Mouse (Mus musculus) heart, adult 11 months (tissue): Measurements from ENCODE around the gene Glis2.

ENCODE experiments used
- DNase-seq: peaks from one replicate; pipeline ENCODE4 v3.0.0; 2022

Gene Glis2

GRCm38 (mm10) chr16:4583807-4584206 is 10.7 kb upstream of the Glis2 start:
- no peak for DNase-seq

- DNase-seq = no peak
Measured at GRCm38 (mm10) chr16:4584438-4584837, 10.1 kb upstream of the Glis2 start.

DNA sequence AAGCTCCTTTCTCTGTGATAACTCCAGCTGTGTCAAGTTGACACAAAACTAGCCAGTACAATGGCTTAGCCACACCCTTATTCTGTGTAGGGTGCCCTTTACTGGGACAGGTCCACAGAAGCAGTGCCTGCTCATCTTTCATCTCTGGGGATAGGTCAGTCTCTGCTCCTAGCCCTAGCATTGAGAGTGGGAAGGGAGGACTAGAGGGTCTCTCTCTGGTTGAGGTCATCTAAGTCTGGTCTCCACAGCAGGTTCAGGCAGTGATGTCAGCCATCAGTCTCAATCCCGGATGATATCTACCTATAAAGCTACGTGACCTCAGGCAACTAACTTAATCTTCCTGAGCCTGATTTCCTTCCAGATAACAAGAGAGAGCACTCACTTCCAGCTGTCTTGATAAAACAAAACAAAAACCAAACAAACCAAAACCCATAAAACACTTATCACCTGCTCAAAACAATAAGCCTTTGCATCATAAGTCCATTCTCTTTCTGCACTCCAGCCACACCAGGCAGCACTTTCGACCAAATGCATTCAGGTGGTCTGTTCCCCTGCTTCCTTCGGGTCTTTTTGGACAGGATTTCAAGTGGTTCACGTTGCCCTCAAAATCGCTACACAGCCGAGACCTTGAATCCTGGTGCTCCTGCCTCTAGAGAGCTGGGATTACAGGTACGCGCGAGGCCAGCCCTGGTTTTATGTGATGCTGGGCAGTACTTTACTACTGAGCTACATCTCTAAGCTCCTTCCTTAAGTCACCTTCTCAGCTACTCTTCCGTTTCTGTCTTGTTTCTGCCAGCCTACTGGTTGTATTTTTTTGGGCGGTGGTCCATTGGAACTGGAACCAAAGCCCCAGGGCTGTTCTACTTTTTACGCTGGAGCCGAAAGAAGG is 8.6 kb upstream of the Glis2 start:
- no peak for DNase-seq

DNA sequence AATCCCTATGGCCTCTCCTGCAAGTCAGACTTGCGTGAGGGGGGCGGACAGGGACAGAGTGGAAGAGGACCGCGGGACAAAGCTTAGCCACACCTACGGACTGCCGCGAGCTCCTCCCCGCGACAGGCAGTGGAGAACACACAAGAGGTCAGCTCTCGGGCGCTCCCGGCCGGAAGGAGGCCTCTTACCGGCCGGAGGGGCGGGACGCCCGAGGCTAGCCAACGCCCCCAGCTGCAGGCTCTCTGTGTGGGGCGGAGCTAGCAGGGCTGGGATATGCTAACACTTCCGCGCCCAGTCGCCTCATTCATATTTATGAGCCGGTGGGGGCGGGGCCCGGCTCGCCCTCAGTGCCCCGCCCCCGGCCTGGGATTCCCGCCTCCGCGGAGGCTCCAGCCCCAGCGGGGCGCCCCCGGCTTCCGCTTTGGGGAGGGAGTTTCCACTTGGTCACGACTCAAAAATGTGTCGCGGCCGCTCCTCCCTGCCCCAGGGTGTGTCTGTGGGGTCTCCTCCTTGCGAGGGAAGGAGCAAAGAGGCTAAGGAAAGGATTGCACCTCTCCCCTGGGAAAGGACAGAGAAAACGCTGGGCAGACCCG is 7.9 kb upstream of the Glis2 start:
- peak; percentile 100 for DNase-seq

DNA sequence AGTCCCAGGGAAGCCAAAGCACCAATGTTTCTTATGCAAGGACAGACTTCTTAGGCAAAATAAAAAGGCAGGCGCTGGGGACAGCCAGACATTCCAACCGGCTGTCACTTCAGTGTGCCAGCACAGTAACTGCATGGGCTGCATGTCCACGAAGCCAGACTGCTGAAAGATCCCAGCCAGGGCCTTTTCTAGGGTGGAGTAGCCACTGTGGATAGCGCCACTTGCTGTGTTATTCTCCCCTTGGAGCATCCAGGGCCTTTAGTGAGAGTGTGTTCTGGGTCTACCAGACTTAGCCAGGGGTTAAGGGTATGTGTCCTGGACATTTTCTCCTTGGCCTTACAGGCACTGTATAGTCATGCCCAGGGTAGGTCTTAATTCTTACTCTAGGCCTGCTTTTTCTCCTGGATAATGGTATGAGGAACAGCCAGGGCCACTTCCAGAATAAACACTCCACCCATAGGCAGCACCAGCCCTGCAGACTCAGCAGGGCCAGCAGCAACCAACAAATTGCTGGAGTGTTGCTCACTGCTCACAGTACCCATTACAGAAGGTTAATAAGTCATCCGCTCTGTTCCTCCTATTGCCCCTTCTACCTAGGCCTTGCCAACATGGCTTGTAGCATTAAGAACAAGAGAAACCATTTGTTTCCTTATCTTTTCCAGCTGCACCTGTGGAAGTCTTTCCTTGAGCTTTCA is 6.8 kb upstream of the Glis2 start:
- peak; percentile 95 for DNase-seq

DNA sequence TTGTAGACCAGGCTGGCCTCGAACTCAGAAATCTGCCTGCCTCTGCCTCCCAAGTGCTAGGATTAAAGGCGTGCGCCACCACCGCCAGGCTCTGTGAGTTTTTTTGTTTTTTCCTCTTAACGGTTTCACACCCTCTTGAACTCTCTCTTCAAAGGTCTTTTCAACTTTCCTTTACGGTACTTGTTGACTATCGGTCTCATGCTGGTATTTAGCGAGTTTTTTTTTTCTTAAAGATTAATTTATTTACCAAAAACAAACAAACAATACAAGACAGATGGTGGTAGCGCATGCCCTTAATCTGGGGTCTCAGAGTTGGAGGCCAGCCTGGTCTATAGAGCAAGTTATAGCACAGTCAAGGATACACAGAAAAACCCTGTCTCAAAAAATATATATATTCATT is 4.3 kb upstream of the Glis2 start:
- no peak for DNase-seq

- peak; percentile 94 for DNase-seq
Measured at GRCm38 (mm10) chr16:4592909-4593875, 1.3 kb upstream of the Glis2 start.

DNA sequence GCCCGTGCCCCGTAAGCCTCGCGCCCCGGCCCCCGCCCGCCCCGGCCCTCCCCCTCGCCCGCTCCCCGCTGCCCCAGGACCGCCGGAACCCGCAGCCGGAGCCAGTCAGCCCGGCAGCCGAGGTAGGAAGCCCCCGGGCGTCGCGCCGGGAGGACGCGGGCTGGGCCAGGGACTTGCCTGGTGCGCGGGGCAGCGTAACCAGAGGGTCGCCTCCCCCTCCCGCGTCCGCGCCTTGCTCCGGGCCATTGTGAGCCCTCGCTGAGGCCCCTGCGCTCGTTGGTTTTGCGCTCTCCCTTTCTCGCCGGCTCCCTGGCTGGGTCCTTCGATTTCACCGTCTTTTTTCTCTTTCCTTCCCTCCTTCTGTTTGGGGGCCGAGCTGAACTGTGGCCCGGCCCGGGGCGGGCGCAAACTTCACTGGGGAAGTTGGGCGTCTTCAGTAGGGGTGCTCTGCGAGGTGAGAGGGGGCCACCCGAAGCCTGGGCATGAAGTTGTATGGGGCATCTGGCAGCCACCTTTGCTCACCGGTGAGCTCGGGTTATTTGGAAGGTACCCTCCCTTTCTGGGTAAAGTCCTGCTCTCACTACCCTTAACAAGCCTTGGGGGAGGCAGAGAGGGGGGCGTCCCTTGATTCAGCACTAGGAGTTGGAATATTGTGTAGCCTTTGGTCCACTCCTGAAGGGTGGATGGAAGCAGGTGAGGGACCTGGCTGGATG is 457 bp downstream of the Glis2 start:
- no peak for DNase-seq

DNA sequence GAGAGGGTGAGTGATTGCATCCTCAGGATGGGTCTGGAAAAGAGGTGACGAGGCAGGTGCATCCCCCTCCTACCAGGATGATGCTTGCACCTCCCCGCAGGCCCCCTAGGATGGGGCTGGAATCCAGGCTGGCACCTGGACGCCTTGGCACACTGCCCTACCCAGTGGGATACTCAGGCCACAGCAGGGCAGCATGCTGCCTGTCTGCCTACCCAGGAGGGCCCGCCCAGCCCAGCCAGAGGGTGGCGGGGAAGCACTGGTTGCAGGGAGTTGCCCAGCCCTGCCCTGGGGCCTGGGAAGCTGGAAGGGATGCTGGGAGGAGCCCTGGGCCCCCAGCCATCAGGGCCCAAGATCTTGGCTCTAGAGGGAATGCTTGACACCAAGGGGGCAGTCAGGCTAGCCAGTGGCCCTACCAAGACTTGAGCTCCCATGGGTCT is 1.0 kb downstream of the Glis2 start:
- DNase-seq = peak; percentile 98

DNA sequence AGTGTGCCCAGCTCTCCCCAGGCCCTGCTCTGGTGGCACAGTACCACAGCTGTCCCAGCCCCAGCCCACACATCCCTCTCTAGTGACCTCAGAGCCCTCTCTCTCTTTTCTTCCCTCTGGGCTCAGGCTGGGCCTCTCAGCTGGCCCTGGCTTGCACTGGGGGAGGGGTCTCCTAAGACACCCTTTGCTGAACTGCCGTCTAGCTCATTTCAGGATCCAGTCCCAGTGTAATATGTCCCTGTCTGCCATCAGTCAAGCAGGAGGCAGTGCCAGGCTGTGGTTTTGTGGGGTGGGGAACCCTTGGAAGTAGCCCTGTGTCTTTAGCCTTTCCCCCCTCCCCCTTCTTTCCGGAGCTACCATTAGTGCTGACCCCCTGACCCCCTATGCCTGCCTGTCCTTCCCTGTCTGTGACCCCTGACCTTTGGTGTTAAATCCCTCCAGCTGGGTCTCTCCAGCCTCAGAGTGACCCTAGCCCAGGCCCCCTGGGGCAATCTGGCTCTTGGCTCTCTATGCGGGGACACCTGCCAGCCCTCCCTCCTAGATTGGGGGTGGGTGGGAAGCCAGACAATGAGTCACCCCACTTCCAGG is 1.7 kb downstream of the Glis2 start:
- peak; percentile 96 for DNase-seq

- DNase-seq = no peak
Measured at GRCm38 (mm10) chr16:4596836-4597235, 2.3 kb downstream of the Glis2 start.

DNA sequence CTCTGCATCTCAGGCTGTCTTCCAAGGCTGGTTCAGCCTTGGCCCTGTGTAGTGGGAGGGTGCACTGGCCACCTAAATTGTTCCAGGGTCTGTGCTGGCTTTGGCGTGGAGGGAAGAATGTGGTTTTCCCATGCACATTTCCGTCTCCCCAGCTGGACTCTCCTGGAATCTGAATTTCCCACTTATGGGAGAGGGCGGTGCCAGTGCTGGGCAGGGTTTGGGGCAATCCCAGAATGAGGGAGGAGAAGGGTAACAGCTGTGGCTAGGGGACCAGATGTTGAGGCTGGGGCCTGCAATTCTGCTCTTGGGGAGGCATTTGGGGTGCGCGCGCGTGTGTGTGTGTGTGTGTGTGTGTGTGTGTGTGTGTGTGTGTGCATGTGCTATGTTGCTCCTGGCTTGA is 2.8 kb downstream of the Glis2 start:
- peak; percentile 94 for DNase-seq

- peak; percentile 90 for DNase-seq
Measured at GRCm38 (mm10) chr16:4598041-4598440, 3.5 kb downstream of the Glis2 start.

- DNase-seq = peak; percentile 91
Measured at GRCm38 (mm10) chr16:4598891-4599543, 4.5 kb downstream of the Glis2 start.

DNA sequence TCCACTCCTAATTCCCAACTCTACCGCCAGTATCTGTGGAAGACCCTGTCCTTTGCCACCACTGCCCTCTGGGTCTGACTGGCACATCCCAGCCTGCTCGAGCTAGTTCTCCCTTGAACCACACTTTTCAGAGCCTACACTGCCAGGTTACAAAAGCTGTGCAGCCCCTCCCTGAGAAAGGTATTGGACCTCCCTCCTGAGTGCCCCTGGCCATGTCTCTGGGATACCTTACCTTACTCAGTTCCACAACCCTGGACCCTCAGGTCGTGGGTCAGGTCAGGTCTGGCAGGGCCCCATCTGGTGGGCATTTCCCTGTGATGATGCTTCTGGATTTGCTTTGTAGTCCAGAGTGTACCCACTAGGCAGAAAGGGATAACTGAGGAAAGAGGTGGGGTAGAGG is 5.1 kb downstream of the Glis2 start:
- no peak for DNase-seq

GRCm38 (mm10) chr16:4600701-4601310 is 6.3 kb downstream of the Glis2 start:
- no peak for DNase-seq

DNA sequence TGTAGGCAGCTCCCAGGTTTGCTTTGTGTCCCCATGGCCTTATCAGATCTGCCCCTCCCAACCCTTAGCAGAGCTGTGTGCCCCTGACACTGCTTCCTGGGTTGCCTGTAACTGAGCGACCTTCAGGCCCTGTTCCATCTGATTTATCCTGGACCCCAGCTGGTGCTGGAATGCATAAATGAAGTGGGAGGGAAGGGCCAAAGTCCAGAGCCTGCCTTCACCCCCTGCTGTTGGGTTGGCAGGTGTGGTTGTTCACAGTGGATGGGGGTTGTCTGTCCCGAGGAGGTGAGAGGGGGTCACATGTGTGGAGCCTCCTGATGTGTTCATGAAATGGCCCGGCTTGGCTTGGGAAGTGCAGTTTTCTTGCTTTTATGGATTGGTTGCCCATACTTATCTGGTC is 7.7 kb downstream of the Glis2 start:
- peak; percentile 92 for DNase-seq

- peak; percentile 90 for DNase-seq
Measured at GRCm38 (mm10) chr16:4602766-4603452, 8.4 kb downstream of the Glis2 start.

GRCm38 (mm10) chr16:4603453-4603837 is 8.9 kb downstream of the Glis2 start:
- DNase-seq = peak; percentile 90

DNA sequence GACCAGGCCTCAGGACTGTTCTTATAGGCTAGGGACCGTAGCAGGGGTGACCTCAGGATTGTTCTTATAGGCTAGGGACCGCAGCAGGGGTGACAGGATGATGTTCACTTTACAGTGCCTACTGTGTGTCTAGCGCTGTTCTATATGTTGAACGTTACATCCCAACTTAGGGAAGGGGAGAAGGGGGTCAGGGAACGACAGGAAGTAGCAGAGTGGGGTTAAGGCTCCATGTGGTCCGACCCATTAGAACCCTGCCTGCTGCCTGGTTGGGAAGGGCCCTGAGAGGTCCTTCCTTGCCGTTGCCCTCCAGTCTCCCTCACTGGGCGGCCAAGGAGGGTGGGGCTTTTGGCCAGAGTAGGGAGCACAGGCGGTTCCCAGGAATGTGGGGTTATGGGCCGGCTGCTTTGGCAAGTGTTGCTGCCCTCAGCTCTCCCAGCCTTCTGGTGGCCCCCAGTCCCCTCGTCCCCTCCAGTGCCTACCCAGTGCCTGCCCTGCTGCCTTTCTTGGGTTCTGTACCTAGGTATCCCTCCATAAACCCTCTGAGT is 9.9 kb downstream of the Glis2 start:
- DNase-seq = peak; percentile 93
